Mouse (Mus musculus) heart, postnatal 10 days (tissue): Measurements from ENCODE around the gene Arhgap25. TPM values are rescaled to one million over a fixed set of nuclear protein-coding genes. Genes with fewer than 3 reads are reported as not detected.
A peak's percentile ranks its signal among the peaks of the same experiment; 100 is the strongest.

Source experiments
- DNase-seq, 2 experiments: peaks; one replicate each; pipeline ENCODE4 v3.0.0; 2021
- intact Hi-C: fragments of 180-260 bp; cut with DNase I; formaldehyde crosslinking; loops from one replicate; pipeline ENCODE4 v1.15.1; 2025
- total RNA-seq, 2 experiments: library from RNA; stranded (reverse); gene quantifications; 2 replicates each; pipeline ENCODE4 v1.2.3; 2021

Gene Arhgap25
- total RNA-seq, 2 experiments from 2014 or later = 5.2 to 6.5 TPM

GRCm38 (mm10) chr6:87466221-87466620, 66.8 kb downstream of the Arhgap25 start:
- peak; percentile 65 to 80 for DNase-seq

GRCm38 (mm10) chr6:87455507-87455906, 77.6 kb downstream of the Arhgap25 start:
- intact Hi-C loops = no loop called here

More at GRCm38 (mm10) chr6:87466221-87466620, 66.8 kb downstream of the Arhgap25 start:
- intact Hi-C loops = loop anchor here (1.0 to 2.0 kb wide), 2 partner anchors 47 to 205 kb away; no protein-coding TSS in a partner anchor

GRCm38 (mm10) chr6:87451771-87452170, 81.3 kb downstream of the Arhgap25 start:
- DNase-seq = no peak
- intact Hi-C loops = loop anchor here (5.0 kb wide), 1 partner anchor 54 kb away; no protein-coding TSS in a partner anchor

More at GRCm38 (mm10) chr6:87455507-87455906, 77.6 kb downstream of the Arhgap25 start:
- no peak for DNase-seq

- intact Hi-C loops = loop anchor here (5.0 kb wide), 1 partner anchor 54 kb away; no protein-coding TSS in a partner anchor
- DNase-seq = peak; percentile 44 to 67
These were observed 82.0 kb downstream of the Arhgap25 start for GRCm38 (mm10) chr6:87451016-87451415.

GRCm38 (mm10) chr6:87449534-87449933, 83.5 kb downstream of the Arhgap25 start:
- intact Hi-C loops = no loop called here
- no peak for DNase-seq

- intact Hi-C loops = no loop called here
- no peak for DNase-seq
These were observed 85.8 kb downstream of the Arhgap25 start for GRCm38 (mm10) chr6:87447217-87447616.

- DNase-seq = no peak
- intact Hi-C loops = no loop called here
These were observed 87.8 kb downstream of the Arhgap25 start for GRCm38 (mm10) chr6:87445222-87445621.

GRCm38 (mm10) chr6:87443253-87443652, 89.8 kb downstream of the Arhgap25 start:
- DNase-seq = no peak

GRCm38 (mm10) chr6:87436745-87437144, 96.3 kb downstream of the Arhgap25 start:
- intact Hi-C loops = no loop called here

More at GRCm38 (mm10) chr6:87443253-87443652, 89.8 kb downstream of the Arhgap25 start:
- intact Hi-C loops = no loop called here

GRCm38 (mm10) chr6:87435791-87436190, 97.3 kb downstream of the Arhgap25 start:
- DNase-seq = no peak
- intact Hi-C loops = no loop called here

More at GRCm38 (mm10) chr6:87436745-87437144, 96.3 kb downstream of the Arhgap25 start:
- DNase-seq = no peak

GRCm38 (mm10) chr6:87428487-87429044, 104.5 kb downstream of the Arhgap25 start, which contains the start of gene Bmp10:
Gene Bmp10 (plus strand): TSS chr6:87428994.
- no peak for DNase-seq
- intact Hi-C loops = no loop called here

GRCm38 (mm10) chr6:87427616-87428015, 105.4 kb downstream of the Arhgap25 start:
- DNase-seq = no peak
- intact Hi-C loops = no loop called here

- DNase-seq = no peak
- intact Hi-C loops = no loop called here
These were observed 106.1 kb downstream of the Arhgap25 start for GRCm38 (mm10) chr6:87426954-87427353.

- peak; percentile 51 to 52 for DNase-seq
These were observed 108.8 kb downstream of the Arhgap25 start for GRCm38 (mm10) chr6:87424037-87424816.

GRCm38 (mm10) chr6:87422304-87422703, 110.8 kb downstream of the Arhgap25 start:
- intact Hi-C loops = no loop called here
- DNase-seq = peak in 1 of 2 experiments; percentile 15

More at GRCm38 (mm10) chr6:87424037-87424816, 108.8 kb downstream of the Arhgap25 start:
- intact Hi-C loops = no loop called here

- intact Hi-C loops = no loop called here
- no peak for DNase-seq
These were observed 121.0 kb downstream of the Arhgap25 start for GRCm38 (mm10) chr6:87412011-87412410.

Other genes with a start within 250 kb of the Arhgap25 start
- gene Antxr1, start 197.4 kb downstream of the Arhgap25 start, total RNA-seq = 10 to 100 TPM; 32.3 to 33.0 TPM
- gene Gkn1, start 182.3 kb downstream of the Arhgap25 start, total RNA-seq = not detected
- gene Gkn2, start 159.9 kb downstream of the Arhgap25 start, total RNA-seq = not detected
- 1 to 10 TPM; 1.1 to 1.7 TPM for gene Gkn3, start 144.3 kb downstream of the Arhgap25 start, total RNA-seq
- 100 to 1,000 TPM in 1 of 2 experiments, 10 to 100 TPM in 1; 23.2 to 106 TPM for gene Bmp10, start 104.3 kb downstream of the Arhgap25 start, total RNA-seq
- gene Prokr1, start 57.5 kb upstream of the Arhgap25 start, total RNA-seq = 1 to 10 TPM in 1 of 2 experiments, under 1 TPM in 1; 0.97 to 1.2 TPM
- gene Aplf, start 138.9 kb upstream of the Arhgap25 start, total RNA-seq = 1 to 10 TPM; 2.3 to 3.4 TPM
- gene Efcc1, start 197.6 kb upstream of the Arhgap25 start, total RNA-seq = 1 to 10 TPM; 2.8 to 3.0 TPM
- gene Gp9, start 244.8 kb upstream of the Arhgap25 start, total RNA-seq = 1 to 10 TPM in 1 of 2 experiments, under 1 TPM in 1; 0.72 to 1.3 TPM